Mouse (Mus musculus) yolk sac, embryonic 10.5 days (tissue): ENCODE results near the gene Rab40b.

Experiments
- DNase-seq: peaks from one replicate; pipeline ENCODE4 v3.0.0-alpha.2; 2017; ENCODE audit warnings: low spot score

Rab40b gene

DNA sequence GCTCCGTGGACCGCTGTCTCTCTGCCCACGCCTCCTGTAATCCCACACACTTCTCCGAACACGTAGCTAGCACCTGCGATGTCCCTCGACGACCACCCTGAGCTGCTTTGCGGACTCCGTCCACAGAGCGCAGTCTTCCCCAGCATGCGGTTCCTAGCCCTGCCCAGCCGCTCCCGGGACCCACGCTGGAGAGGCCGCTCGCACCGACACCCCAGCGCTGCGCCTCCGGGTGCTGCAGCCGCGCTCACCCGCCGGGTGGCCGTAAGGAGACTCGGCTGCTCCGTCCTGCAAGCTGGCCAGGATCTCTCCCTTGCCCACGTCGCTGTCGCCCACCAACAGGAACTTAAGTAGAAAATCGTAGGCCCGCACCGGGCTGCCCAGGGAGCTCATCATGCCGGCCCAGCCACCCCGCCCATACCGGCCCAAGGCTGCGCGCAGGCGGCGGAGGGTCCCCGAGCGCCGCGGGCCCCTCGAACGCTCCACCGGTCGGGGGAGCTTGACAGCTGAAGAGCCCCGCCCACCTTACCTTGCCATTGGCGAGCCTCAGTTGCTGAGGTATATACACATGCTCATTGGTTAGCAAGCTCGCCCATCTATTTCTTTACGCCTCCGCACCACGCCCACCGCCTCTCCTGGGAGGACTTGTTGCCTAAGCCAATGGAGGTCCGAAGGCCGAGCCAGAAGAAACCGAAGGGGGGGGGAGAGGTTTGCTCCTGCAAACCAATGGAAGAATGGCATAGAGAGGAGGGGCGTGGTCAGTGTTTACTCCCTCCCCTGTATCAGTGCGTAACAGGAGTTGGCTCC lies at the start of gene Rab40b:
Rab40b (minus strand) TSS at position 502 of the 804 bp plus-strand sequence.
- DNase-seq = peak; percentile 96

- DNase-seq = no peak
Observed at GRCm38 (mm10) chr11:121437236-121437635, 49.2 kb upstream of the Rab40b start.

DNA sequence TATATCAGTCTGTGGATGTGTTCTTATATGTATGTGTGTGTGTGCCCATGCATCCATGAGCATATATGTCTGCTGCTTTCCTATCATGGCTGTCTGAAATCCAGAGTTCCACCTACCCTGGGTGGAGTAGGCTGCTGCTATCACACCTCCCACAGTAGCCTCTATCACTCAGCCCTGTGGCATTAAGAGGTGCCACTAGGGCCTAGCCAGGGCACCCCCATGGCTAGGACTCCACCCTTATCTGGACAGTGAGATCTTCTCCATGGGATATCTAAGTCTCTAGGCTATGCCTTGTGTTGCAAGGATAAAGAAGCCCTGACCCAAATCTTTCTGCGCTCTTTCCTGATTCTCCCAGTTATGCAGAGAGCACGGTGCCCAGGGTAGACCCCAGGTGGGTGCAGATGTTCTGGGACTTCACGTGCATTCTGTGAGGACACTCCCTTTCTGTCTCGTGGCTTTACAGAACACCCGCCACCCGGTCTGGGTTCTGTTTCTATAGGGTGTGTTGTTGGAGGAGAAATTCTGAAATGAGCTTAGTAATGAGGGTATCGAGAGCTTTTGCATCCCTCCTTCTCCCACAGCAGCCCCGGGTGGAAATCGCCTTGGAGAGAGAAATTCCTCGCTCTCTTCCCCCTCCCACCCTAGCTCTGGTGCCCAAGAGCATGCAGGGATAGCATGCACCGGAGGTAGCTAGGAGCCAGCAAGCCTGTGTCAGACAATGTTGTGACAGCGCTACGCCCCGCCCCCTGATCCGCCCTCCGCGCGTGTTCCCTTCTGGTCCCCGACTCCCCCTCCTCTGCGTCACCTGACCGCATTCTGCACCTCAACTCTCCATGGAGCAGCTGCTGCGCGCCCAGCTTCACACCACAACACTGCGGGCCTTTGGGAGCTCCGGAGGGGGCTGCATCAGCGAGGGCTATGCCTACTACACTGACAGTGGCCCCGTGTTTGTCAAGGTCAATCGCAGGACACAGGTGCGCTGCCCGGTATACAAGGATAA lies 46.4 kb upstream of the Rab40b start, which contains the start of gene Fn3k:
Fn3k (plus strand) TSS at position 758 of the 1,000 bp plus-strand sequence.
- DNase-seq = peak; percentile 79

DNA sequence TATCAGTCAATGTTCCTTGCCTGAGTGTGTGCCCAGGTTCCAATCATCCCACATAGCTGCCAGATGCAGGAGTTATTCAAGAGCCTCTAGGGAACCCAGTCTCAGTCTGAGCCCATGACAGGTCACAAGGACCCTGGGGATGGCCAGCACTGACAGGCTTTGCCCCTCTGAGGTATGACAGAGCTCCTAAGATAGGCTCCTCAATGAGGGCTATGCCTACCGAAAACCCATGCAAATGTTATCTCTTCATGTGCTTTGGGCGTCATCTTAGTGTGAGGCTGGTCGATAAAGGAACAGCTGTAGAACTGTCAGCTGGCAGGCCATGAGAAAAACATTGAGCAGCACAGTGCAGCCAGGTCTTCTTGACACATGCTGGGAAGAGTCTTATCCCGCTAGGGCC lies 45.3 kb upstream of the Rab40b start:
- no peak for DNase-seq

DNA sequence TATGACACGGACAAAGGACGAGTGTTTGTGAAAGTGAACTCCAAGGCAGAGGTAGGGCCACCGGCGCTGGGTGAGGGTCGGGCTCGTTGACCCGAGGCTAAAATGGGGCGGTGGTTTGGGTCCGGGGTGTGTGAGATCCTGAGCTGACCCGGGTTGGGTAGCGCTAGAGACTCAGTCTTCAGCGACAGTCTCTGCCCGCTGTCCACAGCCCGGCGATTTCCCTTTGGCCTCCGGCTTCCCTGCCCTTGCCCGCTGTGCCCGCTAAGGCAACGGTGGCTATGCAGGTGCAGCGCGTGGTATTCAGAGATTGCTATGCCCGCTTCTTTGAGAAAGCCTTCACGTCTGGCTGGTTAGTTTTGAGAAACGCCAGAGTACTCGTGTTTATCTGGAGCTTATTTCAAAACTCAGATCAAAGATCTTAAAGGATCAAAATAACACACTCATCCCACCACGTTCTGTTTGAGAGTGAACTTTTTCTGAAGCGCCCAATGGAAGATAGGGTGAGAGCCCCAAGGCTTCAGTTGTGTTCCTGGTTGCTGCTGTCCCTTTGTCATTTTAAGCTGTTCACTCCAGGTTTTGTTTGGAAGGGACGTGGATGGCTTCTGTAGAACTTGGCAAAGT lies 33.6 kb upstream of the Rab40b start:
- DNase-seq = no peak

DNA sequence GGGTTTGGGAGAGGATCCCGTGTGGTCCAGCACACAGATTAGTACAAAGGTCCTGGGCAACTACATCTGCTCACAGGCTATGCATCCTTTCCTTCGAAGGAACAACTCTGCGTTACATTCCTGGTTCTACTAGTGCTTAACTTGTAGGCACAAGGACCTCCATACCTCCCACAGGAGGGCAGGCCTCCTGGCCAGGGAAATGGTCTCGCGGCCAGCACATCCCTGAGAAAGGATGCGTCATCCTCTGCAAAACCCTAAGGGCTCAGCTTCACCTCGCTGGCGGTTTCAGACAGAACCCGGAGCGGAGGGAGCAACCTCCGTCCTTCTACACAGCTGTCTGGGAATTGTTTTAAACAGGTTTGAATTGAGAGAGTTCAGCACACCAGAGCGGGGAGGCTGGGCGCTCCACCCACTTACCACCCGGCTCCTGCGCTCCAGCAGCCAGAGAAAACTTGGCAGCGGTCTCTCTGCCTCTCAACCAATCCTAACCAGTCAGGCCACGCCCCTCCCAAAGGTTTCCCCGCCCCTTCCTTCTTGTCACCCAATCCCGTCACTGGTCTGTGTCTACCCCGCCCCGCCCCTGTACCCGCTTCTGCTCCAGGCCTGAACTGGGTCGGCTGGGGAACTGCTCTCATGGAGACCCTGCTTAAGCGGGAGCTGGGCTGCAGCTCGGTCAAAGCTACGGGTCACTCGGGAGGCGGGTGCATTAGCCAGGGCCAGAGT lies 32.9 kb upstream of the Rab40b start, which contains the start of gene Fn3krp:
Fn3krp (plus strand) TSS at position 572 of the 723 bp plus-strand sequence.
- peak; percentile 99 for DNase-seq

DNA sequence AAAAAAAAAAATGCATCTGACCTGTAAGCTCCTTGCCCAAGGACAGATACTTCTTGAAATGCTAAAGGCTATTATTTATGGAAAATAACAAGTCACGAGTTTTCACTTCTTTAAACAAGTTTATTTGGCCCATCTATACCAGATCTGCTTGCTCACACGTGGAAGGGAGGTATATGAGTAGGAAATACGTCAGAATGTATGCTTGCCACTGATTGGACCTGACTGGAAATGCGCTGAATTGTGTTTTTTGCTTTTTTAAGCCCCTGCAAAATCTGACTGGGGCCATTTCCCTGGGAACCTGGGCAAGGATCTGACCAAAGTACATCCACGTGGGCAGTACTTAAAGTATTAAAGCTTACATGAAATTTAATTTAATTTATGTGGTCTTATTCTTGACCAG lies 32.3 kb upstream of the Rab40b start:
- no peak for DNase-seq

GRCm38 (mm10) chr11:121418932-121419331 lies 30.9 kb upstream of the Rab40b start:
- no peak for DNase-seq

- DNase-seq = no peak
Observed at GRCm38 (mm10) chr11:121417971-121418370, 29.9 kb upstream of the Rab40b start.

DNA sequence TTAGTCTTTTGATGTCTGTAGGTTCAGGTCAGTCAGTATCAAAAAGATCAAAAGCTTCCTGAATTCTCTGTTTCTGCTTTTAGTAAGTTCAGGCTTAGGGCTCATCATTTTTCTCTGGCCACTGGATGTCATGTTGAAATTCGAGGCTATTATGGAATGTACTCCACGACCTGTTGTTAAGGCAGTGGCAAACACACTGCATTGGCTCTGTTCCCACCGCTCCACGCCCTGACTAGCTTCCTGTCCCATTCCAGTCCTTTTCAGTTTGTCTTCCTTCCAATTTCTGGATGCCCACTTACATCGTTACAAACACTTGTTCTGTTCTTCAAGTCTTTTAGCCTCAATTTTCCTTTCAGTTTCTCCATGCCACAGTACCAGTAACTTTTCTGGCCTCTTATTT lies 27.3 kb upstream of the Rab40b start:
- DNase-seq = no peak

GRCm38 (mm10) chr11:121414762-121415161 lies 26.7 kb upstream of the Rab40b start:
- DNase-seq = no peak

GRCm38 (mm10) chr11:121407366-121408155 lies 19.5 kb upstream of the Rab40b start:
- DNase-seq = no peak

GRCm38 (mm10) chr11:121392405-121392804 lies 4.4 kb upstream of the Rab40b start:
- DNase-seq = no peak

GRCm38 (mm10) chr11:121390793-121391192 lies 2.7 kb upstream of the Rab40b start:
- DNase-seq = no peak

GRCm38 (mm10) chr11:121388554-121388945 lies 499 bp upstream of the Rab40b start:
- no peak for DNase-seq

DNA sequence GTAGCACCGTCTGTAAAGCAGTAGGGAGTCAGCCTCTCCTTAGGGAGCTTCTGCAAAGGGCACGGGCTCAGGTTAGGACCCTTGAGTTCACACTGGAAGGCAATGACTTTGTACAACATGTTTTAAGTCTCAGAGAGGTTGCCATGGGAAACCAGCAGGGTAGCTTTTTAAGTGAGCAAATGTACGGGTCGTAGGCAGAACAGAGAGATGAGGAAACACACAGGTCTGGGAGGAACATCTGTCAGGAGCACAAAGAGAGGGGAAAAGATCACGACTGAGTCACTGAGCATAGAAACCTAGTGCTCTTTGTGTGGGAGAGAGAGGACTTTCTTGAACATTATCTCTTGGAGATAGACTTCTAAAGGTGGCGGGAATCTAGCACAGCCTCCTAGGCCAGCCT lies 7.8 kb downstream of the Rab40b start:
- no peak for DNase-seq

- no peak for DNase-seq
Observed at GRCm38 (mm10) chr11:121378644-121379043, 9.4 kb downstream of the Rab40b start.

GRCm38 (mm10) chr11:121373305-121373704 lies 14.7 kb downstream of the Rab40b start:
- DNase-seq = no peak

DNA sequence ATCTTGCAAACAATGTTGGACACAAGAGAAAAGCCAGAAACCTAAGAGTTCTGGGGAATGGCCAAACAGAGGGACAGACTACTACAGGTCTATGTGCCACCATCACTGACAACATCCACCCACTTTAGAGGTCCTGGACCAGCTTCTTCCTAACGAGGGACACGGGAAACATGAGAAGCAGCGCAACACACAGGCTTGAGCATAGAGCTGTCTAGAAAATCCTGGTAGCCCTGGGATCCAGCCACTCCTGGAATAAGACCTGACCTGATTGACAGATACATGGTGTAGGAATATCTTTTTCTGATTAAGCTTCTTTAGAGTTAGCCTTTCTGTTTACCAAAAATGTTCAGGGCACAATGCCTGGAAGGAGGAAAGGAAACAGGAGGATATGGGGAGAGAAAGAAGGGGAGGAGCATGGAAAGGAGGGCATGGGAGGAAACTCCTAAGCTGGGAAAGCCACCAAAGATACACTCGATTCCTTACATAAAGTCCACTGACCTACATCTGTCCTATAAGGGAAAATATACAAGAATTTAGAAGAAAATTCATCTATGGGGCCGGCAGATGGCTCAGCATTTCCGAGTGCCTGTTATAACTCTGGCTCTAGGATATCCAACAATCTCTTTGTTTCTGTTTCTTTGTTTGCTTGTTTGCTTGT lies 17.6 kb downstream of the Rab40b start:
- no peak for DNase-seq

GRCm38 (mm10) chr11:121369622-121370021 lies 18.4 kb downstream of the Rab40b start:
- no peak for DNase-seq
